Comparison of ENCODE assay signal across 17 mouse cellular contexts in the genomic region with DNA sequence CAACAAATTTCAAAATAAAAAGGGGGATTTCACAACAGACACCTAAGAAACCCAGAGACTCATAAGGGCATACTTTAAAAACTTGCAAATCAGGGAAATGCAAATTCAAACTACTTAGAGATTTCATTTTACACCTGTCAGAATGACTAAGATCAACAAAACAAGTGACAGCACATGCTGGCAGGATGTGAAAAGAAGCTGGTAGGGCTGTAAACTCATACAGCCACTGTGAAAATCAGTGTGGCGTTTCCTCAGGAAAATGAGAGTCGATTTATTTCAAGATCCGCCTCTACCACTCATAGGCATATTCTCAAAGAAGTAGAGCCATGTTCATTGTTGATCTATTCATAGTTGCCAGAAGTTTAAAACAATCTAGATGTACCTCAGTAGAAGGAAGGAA.
"Had no signal": no experiment of that assay in that cellular context is flagged by ENCODE, and none has a peak within 500 bp of the region (broad histone marks: within the 10 kb centered on the region; RNA-seq: fewer than 3 reads in every experiment).

No protein-coding gene starts in this region.

- H3K4me1 ChIP-seq: liver, embryonic 15.5 days; lung, embryonic 15.5 days; neural tube, embryonic 12.5 days; stomach, embryonic 15.5 days had no signal

- H3K9ac ChIP-seq: liver, embryonic 15.5 days; liver, postnatal 0 days; lung, embryonic 15.5 days; neural tube, embryonic 12.5 days; stomach, embryonic 15.5 days had no signal

- H3K4me2 ChIP-seq: liver, embryonic 15.5 days; lung, embryonic 15.5 days; neural tube, embryonic 12.5 days; stomach, embryonic 15.5 days had no signal

- H3K27ac ChIP-seq: liver, embryonic 15.5 days; lung, embryonic 15.5 days; macrophage; neural tube, embryonic 12.5 days; stomach, embryonic 15.5 days; stomach, postnatal 0 days had no signal

- H3K27me3 ChIP-seq: liver, embryonic 15.5 days; lung, embryonic 15.5 days; neural tube, embryonic 12.5 days; stomach, embryonic 15.5 days had no signal

- DNase-seq: liver, postnatal 0 days; lung, adult 2 months; lung, postnatal 14 days; lung, postnatal 36 days; midbrain, embryonic 14.5 days; right cerebral cortex, postnatal 14 days; thymus, adult 2 months; thymus, postnatal 25 days; thymus, postnatal 4 days had no signal

- H3K36me3 ChIP-seq: liver, embryonic 15.5 days; lung, embryonic 15.5 days; neural tube, embryonic 12.5 days; stomach, embryonic 15.5 days had no signal

- ATAC-seq: liver, postnatal 0 days; lung, postnatal 0 days had no signal

- H3K4me3 ChIP-seq: liver, embryonic 15.5 days; lung, embryonic 15.5 days; megakaryocyte, embryonic 14.5 days; neural tube, embryonic 12.5 days; stomach, embryonic 15.5 days had no signal

- H3K9me3 ChIP-seq: liver, embryonic 15.5 days; lung, embryonic 15.5 days; megakaryocyte, embryonic 14.5 days; neural tube, embryonic 12.5 days; stomach, embryonic 15.5 days had no signal
